Mouse (Mus musculus) bone marrow, adult 2 months (tissue): ENCODE measurements at regions not wholly inside any gene's neighbourhood (a gene's known extent, or its start where the extent isn't known, plus 50 kb on each side); places are given as distances from the start of the nearest gene placed in this dataset.

Source experiments
- H3K27ac ChIP-seq: fragments of 200-500 bp; 2 replicates; pipeline ENCODE4 v1.5.1; 2012; ENCODE audit warnings: low read depth, mild to moderate bottlenecking, control low read depth, inconsistent platforms, low read length; ENCODE audit not compliant: control insufficient read depth, poor library complexity, insufficient read depth
- H3K4me1 ChIP-seq: fragments of 200-500 bp; 2 replicates; pipeline ENCODE4 v1.6.1; 2011; ENCODE audit warnings: low read length; ENCODE audit not compliant: control insufficient read depth, insufficient read depth
- H3K4me3 ChIP-seq: fragments of 200-500 bp; replicated peaks from 2 replicates; pipeline ENCODE3; 2011; ENCODE audit warnings: mild to moderate bottlenecking, low read depth, low read length, control low read depth; ENCODE audit not compliant: control insufficient read depth
- CTCF ChIP-seq: fragments of 200-500 bp; IDR thresholded peaks from 2 replicates; pipeline ENCODE4 v1.5.1; 2011; ENCODE audit warnings: low read length, control low read depth; ENCODE audit not compliant: control insufficient read depth, insufficient read depth
- POLR2A ChIP-seq: fragments of 200-500 bp; IDR thresholded peaks from 2 replicates; pipeline ENCODE4 v1.6.1; 2011; ENCODE audit warnings: low read depth, mild to moderate bottlenecking, control low read depth, low read length, borderline replicate concordance; ENCODE audit not compliant: control insufficient read depth
- WGBS: fragments of 180-500 bp; shearing (Covaris S2); methylation state at CpG from one replicate; pipeline ENCODE4 v1.1.7; 2018; 5-methylcytosine and 5-hydroxymethylcytosine counted together

- H3K4me1 ChIP-seq: no peaks in the 10 kb centered on the region
- H3K4me3 ChIP-seq: no peak overlapping the region
- TF ChIP-seq POLR2A: no peak
- TF ChIP-seq CTCF: no peak
- no peak overlapping the region for H3K27ac ChIP-seq
- 74% methylated on average over 2 of the region's 2 CpGs for WGBS
Observed at GRCm38 (mm10) chr13:60527806-60528205, 73.9 kb upstream of the Dapk1 start.

- no peak overlapping the region for H3K4me3 ChIP-seq
- no peak overlapping the region for H3K27ac ChIP-seq
- H3K4me1 ChIP-seq: no peaks in the 10 kb centered on the region
- TF ChIP-seq POLR2A (no peak), CTCF (no peak)
- 86% methylated on average over 1 of the region's 1 CpGs for WGBS
Observed at GRCm38 (mm10) chr13:60528819-60529218, 72.9 kb upstream of the Dapk1 start.

- 61% methylated on average over 6 of the region's 6 CpGs for WGBS
- TF ChIP-seq CTCF: no peak
- TF ChIP-seq POLR2A: no peak
- no peak overlapping the region for H3K4me3 ChIP-seq
- no peak overlapping the region for H3K27ac ChIP-seq
- no peaks in the 10 kb centered on the region for H3K4me1 ChIP-seq
Observed at GRCm38 (mm10) chr13:60529381-60530069, 72.2 kb upstream of the Dapk1 start.

DNA sequence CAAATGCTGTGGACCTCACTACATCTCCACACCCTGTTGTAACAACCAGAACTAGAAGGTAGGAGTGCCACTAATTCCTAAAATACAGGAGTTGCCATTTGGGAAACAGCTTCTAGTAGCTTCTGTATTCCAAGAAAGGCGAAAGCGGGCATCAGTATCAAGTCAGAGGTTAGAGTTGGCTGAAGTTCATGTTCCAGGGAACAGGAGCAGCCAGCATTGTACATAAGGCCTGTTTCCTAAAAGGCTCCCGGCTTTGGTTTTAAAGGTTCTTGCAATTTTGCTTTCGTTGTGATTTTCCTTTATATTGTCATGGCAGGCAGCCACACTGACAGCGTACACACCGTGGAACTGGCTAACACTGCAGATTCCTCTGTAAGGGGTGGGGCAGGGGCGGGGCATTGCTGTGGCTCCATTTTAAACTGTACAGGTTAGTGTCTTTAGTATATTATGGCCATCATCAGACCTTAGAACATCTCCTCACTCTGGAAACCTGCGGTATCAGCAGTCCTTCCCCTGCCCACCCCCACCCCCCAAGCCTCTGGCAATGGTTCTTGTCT is 67.8 kb upstream of the Dapk1 start:
- TF ChIP-seq POLR2A: no peak
- TF ChIP-seq CTCF: no peak
- no peak overlapping the region for H3K4me3 ChIP-seq
- WGBS: 80% methylated on average over 8 of the region's 8 CpGs
- H3K27ac ChIP-seq: no peak overlapping the region
- no peaks in the 10 kb centered on the region for H3K4me1 ChIP-seq

DNA sequence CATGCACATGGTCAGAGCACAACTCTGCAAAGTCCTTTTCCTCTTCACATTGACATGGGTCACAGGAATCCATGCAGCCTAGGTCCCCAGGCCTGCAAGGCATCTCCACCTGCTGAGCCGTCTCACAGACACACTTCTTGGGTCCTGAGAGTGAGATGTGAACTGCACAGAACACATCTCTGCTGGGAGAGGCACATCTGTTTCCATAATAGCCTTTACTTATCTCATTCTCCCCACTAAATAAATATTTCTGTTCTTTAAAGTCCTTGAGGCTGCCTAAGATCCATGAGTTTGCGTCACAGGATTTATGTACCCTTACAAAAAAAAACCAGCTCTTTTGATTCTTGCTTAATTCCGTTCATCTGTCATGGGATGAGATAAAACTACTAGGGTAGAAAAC is 67.2 kb upstream of the Dapk1 start:
- no peak overlapping the region for H3K4me3 ChIP-seq
- WGBS: 75% methylated on average over 3 of the region's 3 CpGs
- H3K4me1 ChIP-seq: no peaks in the 10 kb centered on the region
- H3K27ac ChIP-seq: no peak overlapping the region
- TF ChIP-seq POLR2A (no peak), CTCF (no peak)

- 77% methylated on average over 7 of the region's 7 CpGs for WGBS
- H3K27ac ChIP-seq: no peak overlapping the region
- H3K4me3 ChIP-seq: no peak overlapping the region
- TF ChIP-seq POLR2A: no peak
- TF ChIP-seq CTCF: no peak
- H3K4me1 ChIP-seq: no peaks in the 10 kb centered on the region
Observed at GRCm38 (mm10) chr13:60535045-60535444, 66.7 kb upstream of the Dapk1 start.

- TF ChIP-seq POLR2A (no peak), CTCF (no peak)
- Histone ChIP-seq H3K27ac (no peak overlapping the region), H3K4me3 (no peak overlapping the region), H3K4me1 (no peaks in the 10 kb centered on the region; the same call in 1 of the 2 replicates)
- 64% methylated on average over 5 of the region's 5 CpGs for WGBS
Observed at GRCm38 (mm10) chr13:60536725-60537124, 65.0 kb upstream of the Dapk1 start.

- Histone ChIP-seq H3K4me3 (no peak overlapping the region), H3K4me1 (no peaks in the 10 kb centered on the region; the same call in 1 of the 2 replicates), H3K27ac (no peak overlapping the region)
- WGBS: 72% methylated on average over 8 of the region's 8 CpGs
- TF ChIP-seq CTCF: no peak
- TF ChIP-seq POLR2A: no peak
Observed at GRCm38 (mm10) chr13:60538110-60538509, 63.6 kb upstream of the Dapk1 start.
